Mouse (Mus musculus): Measurements from ENCODE around the gene Ttyh1.
"Not testable (repeated sequence)": the region's sequence is repeated elsewhere in the genome, so short reads cannot be mapped to it uniquely, and the experiment has no call there.

The Ttyh1 gene

DNA sequence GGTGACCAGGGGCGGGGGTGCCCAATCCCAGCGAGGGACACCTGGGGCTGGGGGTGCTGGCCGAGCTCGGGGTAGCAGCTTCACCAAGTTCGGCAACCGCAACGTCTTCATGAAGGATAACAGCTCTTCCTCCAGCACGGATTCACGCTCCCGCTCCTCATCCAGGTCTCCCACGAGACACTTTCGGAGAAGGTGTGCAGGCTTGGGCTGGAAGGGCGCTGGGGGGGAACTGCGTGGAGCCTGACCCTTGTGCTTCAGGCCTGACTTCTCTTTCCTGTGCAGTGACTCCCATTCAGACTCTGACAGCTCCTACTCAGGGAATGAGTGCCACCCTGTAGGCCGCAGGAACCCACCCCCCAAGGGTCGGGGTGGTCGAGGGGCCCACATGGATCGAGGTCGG lies 24.3 kb downstream of the Ttyh1 start:
- no peak for DNase-seq (ENCODE audit: low read depth, low spot score)

DNA sequence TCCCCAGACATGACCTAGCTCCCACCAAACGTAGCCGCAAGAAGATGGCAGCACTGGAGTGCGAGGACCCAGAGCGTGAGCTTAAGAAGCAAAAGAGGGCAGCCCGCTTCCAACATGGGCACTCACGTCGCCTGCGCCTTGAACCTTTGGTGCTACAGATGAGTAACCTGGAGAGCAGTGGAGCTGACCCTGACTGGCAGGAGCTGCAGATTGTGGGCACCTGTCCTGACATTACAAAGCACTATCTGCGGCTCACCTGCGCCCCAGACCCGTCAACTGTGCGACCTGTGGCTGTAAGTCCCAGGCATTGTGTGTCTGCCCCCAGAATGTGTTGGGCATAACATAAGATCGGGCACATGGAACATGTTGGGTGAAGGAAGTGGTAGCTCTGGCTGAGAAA lies 24.8 kb downstream of the Ttyh1 start:
- no peak for DNase-seq (ENCODE audit: low read depth, low spot score)

DNA sequence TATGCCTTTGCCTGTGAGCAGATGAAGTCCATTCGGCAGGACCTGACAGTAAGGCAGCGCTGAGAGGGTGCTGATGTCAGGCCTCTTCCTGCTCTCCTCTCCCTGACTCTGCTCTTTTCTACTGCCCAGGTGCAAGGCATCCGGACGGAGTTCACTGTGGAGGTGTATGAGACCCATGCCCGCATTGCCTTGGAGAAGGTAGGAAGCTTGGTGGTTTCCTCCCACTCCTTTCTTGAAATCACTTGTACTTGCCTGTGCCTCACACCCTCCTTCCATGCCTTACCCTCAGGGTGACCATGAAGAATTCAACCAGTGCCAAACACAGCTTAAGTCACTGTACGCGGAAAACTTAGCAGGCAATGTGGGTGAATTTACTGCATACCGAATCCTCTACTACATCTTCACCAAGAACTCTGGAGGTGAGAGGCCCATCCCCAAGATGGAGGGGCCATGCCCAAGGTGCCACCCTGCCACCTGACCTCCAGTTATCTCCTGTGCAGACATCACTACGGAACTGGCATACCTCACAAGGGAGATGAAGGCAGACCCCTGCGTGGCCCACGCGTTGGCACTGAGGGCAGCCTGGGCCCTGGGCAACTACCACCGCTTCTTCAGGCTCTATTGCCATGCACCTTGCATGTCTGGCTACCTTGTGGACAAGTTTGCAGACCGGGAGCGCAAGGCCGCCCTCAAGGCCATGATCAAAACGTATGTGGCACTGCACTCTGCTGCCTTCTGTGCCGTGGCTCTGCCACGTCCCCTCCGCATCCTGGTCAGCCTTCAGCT lies 25.8 kb downstream of the Ttyh1 start:
- no peak for DNase-seq (ENCODE audit: low read depth, low spot score)

DNA sequence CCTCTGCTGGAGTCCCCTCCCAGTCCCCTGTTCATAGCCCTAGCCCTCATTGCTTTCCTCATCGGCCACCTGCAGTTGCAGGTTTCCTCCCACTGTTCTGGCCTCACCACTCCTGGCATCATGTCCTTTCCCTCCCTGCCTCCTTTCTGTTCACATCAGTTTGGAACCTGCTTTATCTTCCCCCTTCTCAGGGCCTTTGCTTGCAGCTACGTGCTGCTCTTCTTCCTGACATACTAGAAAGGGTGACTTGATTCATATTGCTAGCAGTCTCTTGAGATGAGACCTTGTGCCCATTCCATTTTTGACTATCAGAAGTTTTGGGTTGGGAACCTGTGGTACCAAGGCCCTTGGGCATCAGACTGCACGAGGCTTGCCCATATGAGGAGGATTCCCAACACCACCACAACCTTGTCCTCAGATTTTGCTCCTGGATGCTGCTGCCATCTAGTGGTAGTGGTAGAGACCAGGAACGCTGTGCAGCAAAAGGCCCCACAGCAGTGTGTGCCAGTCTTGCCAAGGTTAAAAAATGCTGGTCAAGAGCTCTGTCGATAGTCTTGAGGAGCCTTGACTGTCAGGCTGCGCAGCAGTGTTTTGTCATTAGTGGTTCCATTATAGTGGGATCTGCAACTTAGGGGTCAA lies 26.5 kb downstream of the Ttyh1 start:
- no peak for DNase-seq (ENCODE audit: low read depth, low spot score)

DNA sequence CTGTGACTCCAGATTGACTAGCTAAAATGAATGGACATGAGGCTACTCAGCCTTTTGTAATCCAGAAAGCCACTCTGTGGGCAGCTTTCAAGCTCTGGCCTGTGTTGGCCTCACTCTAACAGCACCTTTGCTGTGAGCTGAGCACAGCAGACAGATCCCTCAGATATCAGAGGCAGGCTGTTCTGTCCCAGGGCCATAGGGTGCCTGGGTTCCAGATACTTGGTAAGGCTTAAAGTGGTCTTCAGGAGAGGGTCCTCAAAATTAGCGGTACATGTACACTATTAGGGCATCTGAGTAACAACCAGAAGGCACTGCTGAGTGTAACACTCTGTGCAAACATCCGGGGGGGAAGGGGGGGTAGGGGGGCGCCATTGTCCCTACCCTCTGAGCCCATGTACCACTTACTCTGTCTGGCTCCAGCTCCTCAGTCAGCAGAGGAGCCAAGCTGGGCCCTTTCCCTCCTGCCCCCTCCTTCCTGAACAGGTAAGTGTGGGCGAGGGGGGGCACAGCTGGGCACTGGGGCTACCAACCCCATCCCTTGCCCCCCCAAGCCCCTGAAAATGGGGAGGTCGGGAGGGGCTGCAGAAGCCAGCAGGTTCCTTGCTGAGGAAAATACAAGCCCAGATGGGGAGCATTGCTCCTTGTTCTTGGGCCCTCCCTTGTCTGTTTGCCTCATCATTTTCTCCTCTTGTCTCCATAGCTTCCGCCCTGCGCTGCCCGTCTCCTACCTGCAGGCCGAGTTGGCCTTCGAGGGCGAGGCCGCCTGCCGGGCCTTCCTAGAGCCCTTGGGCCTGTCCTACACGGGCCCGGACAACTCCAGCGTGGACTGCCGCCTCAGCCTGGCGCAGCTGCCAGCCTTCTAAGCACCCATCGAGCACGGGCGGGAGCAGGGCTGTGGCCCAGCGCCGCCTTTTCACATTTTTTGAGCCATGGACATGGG lies 27.3 kb downstream of the Ttyh1 start:
- no peak for DNase-seq (ENCODE audit: low read depth, low spot score)

DNA sequence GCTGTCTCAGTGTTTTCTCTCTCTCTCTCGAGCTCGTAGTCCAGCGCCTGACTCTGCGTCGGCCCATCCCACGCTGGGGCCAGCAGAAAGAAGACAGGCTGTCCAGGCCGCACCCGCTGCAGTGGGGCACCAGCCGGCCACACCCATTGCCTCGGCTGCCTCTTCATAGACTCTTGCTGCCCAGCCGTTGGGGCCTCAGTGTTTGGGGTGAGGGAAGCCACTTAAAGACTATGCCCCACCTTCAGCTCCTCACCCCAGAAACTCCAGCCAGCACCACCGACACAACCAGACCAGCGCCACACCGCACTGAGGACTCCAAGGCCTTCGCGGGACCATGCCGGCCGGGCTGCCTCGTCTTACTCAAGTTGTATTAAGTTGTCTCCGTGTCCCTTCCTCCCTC lies 28.2 kb downstream of the Ttyh1 start:
- DNase-seq (ENCODE audit: low read depth, low spot score): no peak

DNA sequence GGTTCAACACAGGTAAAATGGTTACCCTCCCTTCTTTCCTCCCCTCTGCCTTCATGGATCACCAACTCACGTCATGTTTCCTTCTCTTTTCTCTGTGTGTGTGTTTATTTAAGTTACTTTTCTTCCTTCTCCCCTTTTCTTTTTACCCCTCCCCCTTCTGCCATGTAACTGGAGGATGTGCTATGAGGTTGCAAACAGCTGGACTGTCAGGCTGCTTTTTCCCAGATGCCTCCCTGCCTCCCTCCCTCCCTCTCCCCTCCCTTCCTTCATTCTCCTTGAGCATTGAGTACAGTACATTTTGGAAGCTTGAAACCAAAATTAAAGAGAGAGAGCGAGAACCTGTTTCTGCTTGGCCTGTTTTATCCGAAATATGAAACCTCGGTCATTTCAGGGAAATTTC lies 28.6 kb downstream of the Ttyh1 start:
- DNase-seq (ENCODE audit: low read depth, low spot score): no peak

DNA sequence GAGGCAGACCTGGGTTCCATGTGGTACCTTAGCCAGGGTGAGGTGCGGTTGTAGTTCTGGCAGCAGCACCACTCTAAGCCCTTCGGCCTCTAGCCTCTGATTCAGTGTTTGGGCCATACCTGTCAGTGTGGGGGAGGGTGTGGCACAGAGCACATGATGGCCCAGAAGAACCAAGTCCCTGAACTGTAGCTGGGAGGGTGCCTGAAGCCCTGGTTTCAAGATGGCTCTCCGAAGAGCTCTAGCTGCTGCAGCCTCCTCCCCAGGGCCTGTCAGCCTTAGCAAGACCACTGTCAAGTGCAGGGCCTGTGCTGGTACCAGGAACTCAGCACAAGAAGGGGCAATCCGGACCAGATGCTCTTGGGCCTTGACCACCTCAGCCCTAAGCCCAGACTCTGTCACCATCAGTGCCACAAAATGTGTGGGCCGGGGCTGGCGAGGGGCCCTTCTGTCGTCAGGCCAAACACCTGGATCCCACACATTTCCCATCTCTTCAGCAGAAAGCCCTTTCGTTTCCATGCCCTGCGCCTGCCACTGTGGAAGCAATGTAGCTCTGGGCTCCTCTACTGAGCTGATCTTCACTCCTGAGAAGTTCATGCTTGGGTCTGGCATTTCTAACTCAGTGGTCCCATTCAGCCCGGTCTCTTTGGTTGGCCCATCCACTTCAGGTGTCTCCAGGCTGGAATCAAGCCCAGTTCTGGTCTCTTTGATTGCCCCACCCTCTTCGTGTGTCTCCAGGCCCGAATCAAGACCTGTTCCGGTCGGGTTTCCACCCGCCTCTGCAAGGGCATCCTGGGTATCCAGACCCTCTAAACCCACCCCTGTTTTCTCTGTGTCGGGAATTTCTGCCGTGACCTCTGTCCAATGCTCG lies 29.4 kb downstream of the Ttyh1 start:
- no peak for DNase-seq (ENCODE audit: low read depth, low spot score)

DNA sequence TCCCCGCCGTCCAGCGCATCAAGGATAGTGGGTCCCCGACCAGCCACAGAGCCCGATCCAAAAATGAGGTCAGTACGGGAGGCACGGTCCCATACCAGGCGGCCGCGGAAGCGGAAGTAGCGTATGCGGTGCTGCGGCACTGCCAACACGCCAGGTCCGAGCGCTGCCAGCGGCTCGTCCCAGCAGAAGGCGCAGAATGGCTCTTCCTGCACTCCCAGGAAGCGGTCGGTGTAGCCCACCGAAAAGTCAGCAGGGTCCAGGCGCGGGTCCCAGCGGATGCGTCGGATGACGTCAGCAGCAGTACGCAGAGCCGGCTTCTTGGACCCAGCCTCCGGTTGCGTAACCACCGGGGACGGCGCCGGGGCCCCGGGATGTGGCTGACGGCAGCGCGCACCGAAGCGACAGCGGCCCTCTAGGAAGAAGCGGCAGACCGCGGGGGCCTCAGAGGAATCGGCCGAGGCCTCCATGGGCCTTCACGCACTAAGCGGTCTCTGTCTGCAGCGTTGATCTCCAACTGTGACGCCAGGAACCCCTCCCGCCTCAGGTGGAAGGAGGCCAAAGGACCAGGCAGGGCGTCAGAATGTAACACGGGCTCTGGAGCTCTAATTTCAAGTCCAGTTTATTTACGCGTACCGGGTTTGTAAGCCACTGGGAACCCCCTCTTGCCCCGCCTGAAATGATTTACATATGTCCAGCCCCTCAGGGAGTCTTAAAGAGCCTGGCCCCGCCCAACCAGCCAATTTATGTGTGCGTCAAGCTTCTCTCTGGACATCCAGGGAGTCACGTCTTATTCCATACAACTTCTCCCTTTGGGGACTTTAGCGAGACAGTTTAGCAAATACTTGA lies 30.2 kb downstream of the Ttyh1 start:
- peak; percentile 47 for DNase-seq (ENCODE audit: low read depth, low spot score)

DNA sequence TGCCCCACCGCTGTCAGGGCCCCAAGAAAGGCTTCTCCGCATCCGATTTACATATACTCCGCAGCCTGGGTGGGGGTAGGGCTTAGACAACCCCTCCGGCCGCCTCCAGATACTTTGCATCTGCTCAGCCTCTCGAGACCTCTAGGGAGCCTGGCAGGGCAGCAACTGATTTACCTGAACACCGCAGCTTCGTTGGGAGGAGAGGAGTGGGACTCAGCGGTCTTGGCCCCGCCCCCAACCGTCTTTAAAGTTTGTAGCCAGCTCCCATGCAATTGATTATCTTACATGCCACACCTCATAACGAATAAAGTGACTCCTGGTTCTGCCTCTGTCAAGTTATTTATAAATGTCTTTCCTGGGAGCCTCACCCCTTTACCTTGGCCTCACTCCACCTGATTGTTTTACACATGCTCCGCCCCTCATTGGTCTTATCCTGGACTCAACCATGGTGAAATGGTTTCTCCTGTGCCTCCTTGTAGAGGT lies 30.9 kb downstream of the Ttyh1 start, which contains the start of gene Leng9:
Leng9 (minus strand) TSS at position 316 of the 483 bp plus-strand sequence.
- no peak for DNase-seq (ENCODE audit: low read depth, low spot score)

DNA sequence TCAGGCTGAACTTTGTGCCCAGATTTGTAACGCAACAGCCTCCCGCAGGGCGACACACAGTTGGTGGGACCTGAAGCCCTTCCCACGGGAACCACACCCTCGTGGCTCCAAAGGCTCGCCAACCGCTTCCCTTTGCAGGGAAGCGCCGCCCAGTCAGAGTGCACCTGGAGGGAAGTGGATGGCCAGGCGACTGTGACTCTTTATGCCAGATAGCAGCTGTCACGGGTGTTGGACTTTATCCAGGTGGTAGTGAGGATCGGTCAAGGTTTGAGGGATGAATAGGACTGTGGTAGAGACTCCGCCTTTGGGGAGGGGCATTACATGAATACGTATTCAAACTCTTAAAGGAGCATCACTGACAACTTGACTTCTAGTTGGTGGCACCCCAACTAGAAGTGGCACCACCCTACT lies 31.6 kb downstream of the Ttyh1 start:
- DNase-seq (ENCODE audit: low read depth, low spot score): no peak

DNA sequence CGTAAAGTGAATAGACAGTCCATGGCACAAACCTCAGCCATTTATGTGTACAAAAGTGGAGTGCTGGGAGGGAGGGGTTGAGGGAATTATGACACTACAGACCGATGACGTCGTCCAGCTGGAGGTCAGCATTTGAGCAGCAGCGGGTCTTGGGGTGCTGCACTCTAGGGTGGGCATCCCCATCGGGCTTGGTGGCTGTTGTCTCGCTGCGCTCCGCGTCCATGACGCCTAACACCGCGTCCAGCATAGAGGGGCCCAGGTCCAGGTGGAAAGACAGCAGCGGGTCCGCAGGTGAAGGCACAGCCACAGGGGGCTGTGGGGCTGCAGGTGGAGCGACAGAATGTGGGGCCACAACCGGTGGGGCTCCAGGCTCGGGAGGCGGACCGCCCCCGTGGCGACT lies 32.0 kb downstream of the Ttyh1 start:
- DNase-seq (ENCODE audit: low read depth, low spot score): no peak

DNA sequence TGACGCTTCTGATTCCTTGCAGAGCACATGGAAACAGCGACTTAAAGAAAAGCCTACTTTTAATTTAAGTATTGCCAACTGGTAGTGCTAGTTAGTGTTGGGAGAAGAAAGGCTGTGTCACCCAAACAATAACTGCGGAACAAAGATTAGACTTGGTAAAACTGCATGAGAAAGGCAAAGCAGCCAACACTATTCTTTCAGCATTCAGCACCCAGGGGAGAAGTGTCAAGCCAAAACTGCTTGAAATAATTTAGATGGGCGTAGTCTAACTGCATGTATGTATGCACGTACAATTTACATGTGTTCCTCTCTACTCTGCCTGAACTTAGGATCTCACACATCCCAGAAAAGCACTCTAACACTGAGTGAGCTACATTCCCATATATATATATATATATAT lies 35.1 kb downstream of the Ttyh1 start:
- no peak for DNase-seq (ENCODE audit: low read depth, low spot score)

DNA sequence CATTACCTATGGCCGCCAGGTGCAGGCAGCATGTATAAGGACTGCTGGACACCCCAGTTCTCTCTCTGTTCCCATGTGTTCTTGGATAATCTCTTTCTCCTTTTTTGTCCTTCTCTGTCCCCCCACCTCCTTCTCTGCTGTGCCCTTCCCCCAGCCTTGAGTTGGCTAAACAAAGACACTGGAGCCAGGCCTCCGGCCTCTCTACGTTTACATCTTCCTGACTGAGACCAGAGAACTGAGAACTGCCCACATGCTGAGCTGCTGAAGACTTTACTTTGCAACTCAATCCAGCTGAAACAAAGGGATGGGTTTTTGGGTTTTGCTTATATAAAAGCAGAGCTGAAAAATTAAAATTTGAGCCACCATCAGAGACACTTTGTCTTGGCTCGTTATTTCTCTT lies 35.8 kb downstream of the Ttyh1 start:
- DNase-seq (ENCODE audit: low read depth, low spot score): no peak

DNA sequence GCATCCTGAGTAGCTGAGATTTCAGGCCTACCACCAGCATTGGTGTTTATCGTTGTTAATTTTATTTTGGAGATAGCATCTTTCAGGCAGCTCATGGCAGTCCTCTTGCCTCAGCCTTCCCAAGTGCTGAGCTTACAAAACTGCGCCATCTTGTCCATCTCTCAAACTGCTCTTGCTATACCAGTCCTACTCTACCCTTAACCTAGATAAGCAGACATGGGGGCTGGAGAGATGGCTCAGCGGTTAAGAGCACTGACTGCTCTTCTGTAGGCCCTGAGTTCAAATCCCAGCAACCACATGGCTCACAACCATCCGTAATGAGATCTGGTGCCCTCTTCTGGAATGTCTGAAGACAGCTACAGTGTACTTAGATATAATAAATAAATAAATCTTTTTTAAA lies 42.4 kb downstream of the Ttyh1 start:
- not testable (repeated sequence) for DNase-seq (ENCODE audit: low read depth, low spot score)

DNA sequence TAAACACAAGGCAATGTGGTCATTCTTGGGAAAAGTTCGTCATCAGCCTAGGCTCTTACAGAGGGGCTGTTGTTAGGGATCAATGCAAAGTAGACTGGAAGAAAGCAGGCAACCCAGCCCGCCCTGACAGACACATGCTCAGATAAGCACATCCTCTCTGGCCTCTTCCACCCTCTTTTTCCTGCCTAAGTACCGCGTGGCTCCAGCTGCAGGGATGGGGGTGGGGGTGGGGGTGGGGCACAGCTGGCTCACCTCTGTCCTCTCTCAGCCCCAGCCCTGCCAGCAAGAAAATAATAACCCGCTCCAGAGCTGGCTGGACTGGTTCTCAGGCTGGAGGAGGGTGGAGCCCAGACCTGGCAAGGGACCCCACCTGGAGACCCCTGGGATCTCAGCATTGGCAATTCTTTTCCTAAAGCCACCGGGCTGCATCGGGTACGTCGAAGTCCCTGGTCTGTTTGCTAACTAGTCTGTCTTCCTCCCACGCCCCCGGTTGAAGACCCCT lies 44.4 kb downstream of the Ttyh1 start:
- no peak for DNase-seq (ENCODE audit: low read depth, low spot score)

DNA sequence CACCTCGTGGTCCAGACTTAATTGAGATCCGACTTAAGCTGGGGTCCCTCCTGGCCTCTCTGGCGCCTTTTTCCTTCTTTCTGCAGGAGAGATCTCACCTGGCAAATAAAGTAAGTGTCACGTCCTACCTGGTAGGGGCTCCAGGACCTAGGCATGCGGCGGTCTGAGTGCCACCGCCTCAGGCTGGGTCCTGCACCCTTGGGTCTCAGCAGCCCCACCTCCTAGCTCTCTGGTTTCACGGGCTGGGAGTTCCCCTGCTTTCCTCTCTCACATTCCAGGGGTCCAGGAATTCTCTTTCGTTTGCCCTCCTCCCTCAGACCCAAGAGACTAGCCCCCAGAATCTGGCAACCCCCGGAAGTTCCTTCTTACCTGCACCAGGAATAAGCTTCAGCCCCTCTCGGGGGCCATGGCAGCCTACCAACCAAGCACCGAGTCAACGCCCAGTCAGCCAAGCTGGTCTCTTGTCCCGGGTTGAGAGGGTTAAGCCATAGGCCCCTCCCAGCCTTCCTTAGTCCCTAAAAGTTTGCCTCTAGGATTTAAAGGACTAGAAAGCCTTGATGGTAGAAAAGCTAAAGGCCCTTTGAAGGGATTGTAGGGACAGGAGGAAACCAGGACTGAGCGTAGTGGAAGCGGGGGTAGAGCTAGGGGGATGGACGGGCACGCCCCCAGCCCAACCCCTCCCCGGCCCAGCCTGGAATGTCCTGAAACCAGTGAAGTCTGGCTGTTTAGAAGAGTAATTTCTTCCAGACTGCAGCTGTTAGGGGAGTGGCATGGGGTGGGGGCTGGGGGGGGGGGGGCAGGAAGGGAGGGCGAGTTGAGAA lies 45.1 kb downstream of the Ttyh1 start, which contains the start of gene Cdc42ep5:
Cdc42ep5 (minus strand) TSS at position 771 of the 821 bp plus-strand sequence.
- peak; percentile 62 for DNase-seq (ENCODE audit: low read depth, low spot score)

DNA sequence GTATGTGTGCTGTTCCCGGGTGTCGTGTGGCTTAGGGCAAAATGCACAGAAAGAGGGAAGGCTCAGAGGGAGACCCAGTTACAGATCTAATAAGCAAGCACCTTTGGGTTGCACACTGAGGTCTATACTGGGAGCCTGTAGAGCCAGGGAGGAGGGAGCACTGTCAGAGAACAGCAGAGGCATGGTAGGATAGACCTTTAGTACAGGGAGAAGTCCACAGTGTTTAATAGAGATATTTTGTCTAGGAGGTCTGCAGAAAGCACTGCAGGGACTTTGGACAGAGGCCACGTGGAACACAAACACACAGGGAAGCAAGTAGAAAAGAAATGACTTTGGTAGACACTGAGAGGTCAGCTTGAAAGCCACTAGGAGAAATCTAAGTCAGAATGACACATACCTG lies 46.1 kb downstream of the Ttyh1 start:
- DNase-seq (ENCODE audit: low read depth, low spot score): no peak

DNA sequence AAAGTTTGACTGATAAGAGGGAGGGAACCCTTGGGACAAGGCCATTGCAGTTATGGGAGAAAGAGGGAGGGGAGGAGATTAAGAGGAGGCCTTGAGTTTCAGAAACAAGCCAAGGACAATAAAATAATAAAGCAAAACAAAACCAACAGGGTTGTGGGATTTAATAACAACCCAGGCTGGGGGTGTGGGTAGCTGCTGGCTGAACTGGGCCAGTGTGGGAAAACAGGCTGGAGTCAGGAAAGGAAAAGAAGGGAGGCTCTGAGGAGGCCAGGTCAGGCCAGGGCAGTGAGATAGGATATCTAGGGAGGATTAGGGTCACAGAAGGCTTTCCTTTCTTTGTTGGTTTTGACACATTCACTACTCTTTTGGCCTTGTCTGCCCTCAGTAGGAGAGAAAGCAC lies 47.9 kb downstream of the Ttyh1 start:
- DNase-seq (ENCODE audit: low read depth, low spot score): no peak
